Comparison of ENCODE assay signal across 21 mouse cellular contexts in genomic region chr15:5468535-5469073, GRCm38 (mm10).
A peak's percentile ranks its signal among the peaks of the same experiment; 100 is the strongest.
DNase-seq lines count a peak whose midpoint lies in the region; ATAC-seq and TF ChIP-seq lines count a peak whose summit lies in the region.
"Had no signal": no experiment of that assay in that cellular context is flagged by ENCODE, and none has a peak within 500 bp of the region (broad histone marks: within the 10 kb centered on the region; RNA-seq: fewer than 3 reads in every experiment).

No protein-coding gene starts in this region.

- H3K9me3 ChIP-seq in embryonic facial prominence, embryonic 11.5 days (replicated peaks; ENCODE audit: control insufficient read depth, low read length) = no peaks in the 10 kb centered on the region
- no peaks in the 10 kb centered on the region for H3K9me3 ChIP-seq in embryonic facial prominence, embryonic 10.5 days
- no peaks in the 10 kb centered on the region for H3K9me3 ChIP-seq in kidney, embryonic 14.5 days (ENCODE audit: control insufficient read depth, low read length)
- H3K9me3 ChIP-seq in limb, embryonic 14.5 days (ENCODE audit: control insufficient read depth, low read length) = no peaks in the 10 kb centered on the region
- H3K9me3 ChIP-seq: G1E; liver, embryonic 12.5 days; midbrain, embryonic 12.5 days had no signal

- H3K4me2 ChIP-seq in embryonic facial prominence, embryonic 11.5 days (ENCODE audit: low read depth, low read length) = no peak overlapping the region
- H3K4me2 ChIP-seq in kidney, embryonic 14.5 days (replicated peaks; ENCODE audit: low read depth, low read length) = no peak overlapping the region
- H3K4me2 ChIP-seq in limb, embryonic 14.5 days (replicated peaks; ENCODE audit: low read depth, low read length, severe bottlenecking) = no peak overlapping the region
- H3K4me2 ChIP-seq: liver, embryonic 12.5 days; lung, embryonic 14.5 days; midbrain, embryonic 12.5 days had no signal

- no peaks in the 10 kb centered on the region for H3K27me3 ChIP-seq in embryonic facial prominence, embryonic 11.5 days (ENCODE audit: control insufficient read depth, insufficient read depth, low read length)
- H3K27me3 ChIP-seq in embryonic facial prominence, embryonic 10.5 days (replicated peaks; ENCODE audit: low read depth, poor library complexity, severe bottlenecking) = no peaks in the 10 kb centered on the region
- no peaks in the 10 kb centered on the region for H3K27me3 ChIP-seq in kidney, embryonic 14.5 days (ENCODE audit: control insufficient read depth, insufficient read depth, low read length)
- H3K27me3 ChIP-seq in limb, embryonic 14.5 days (ENCODE audit: control insufficient read depth, insufficient read depth, low read length) = no peaks in the 10 kb centered on the region
- H3K27me3 ChIP-seq: liver, embryonic 12.5 days; midbrain, embryonic 12.5 days had no signal

- no peak overlapping the region for H3K27ac ChIP-seq in embryonic facial prominence, embryonic 11.5 days (replicated peaks; ENCODE audit: low read depth, low read length)
- no peak overlapping the region for H3K27ac ChIP-seq in embryonic facial prominence, embryonic 10.5 days (replicated peaks)
- no peak overlapping the region for H3K27ac ChIP-seq in kidney, embryonic 14.5 days (ENCODE audit: low read depth, low read length)
- no peak overlapping the region for H3K27ac ChIP-seq in limb, embryonic 14.5 days (replicated peaks; ENCODE audit: low read depth, low read length)
- H3K27ac ChIP-seq: liver, embryonic 12.5 days; midbrain, embryonic 12.5 days; stomach, postnatal 0 days had no signal

- no peaks in the 10 kb centered on the region for H3K4me1 ChIP-seq in embryonic facial prominence, embryonic 11.5 days (ENCODE audit: control insufficient read depth, insufficient read depth, low read length)
- no peaks in the 10 kb centered on the region for H3K4me1 ChIP-seq in embryonic facial prominence, embryonic 10.5 days
- H3K4me1 ChIP-seq in kidney, embryonic 14.5 days (ENCODE audit: control insufficient read depth, insufficient read depth, low read length) = no peaks in the 10 kb centered on the region
- H3K4me1 ChIP-seq in limb, embryonic 14.5 days (ENCODE audit: control insufficient read depth, insufficient read depth, low read length) = peaks cover 5% of the 10 kb centered on the region; the same call in 1 of the 2 replicates
- H3K4me1 ChIP-seq: liver, embryonic 12.5 days; midbrain, embryonic 12.5 days had no signal

- 49% methylated on average over 3 of the region's 3 CpGs for WGBS in embryonic facial prominence, embryonic 11.5 days
- WGBS in embryonic facial prominence, embryonic 10.5 days = 63% methylated on average over 3 of the region's 3 CpGs
- 40% methylated on average over 3 of the region's 3 CpGs for WGBS in kidney, embryonic 14.5 days
- 56% methylated on average over 3 of the region's 3 CpGs for WGBS in limb, embryonic 14.5 days

- no peak overlapping the region for H3K9ac ChIP-seq in embryonic facial prominence, embryonic 11.5 days (replicated peaks; ENCODE audit: low read length)
- H3K9ac ChIP-seq in kidney, embryonic 14.5 days (ENCODE audit: low read depth, low read length) = no peak overlapping the region
- H3K9ac ChIP-seq in limb, embryonic 14.5 days (ENCODE audit: low read depth, low read length, severe bottlenecking) = no peak overlapping the region
- H3K9ac ChIP-seq: forebrain, postnatal 0 days; liver, embryonic 12.5 days; lung, embryonic 14.5 days; midbrain, embryonic 12.5 days had no signal

- peak; percentile 11 for DNase-seq in embryonic facial prominence, embryonic 11.5 days (ENCODE audit: low spot score)
- no peak for DNase-seq in embryonic facial prominence, embryonic 10.5 days (ENCODE audit: low spot score)
- no peak for DNase-seq in kidney, postnatal 25 days
- DNase-seq in ZHBTc4 (ENCODE audit: low read depth, low spot score) (peak; percentile 16), adipocyte (ENCODE audit: low spot score) (no peak)
- DNase-seq in limb, embryonic 14.5 days (ENCODE audit: low spot score) = no peak
- no peak for DNase-seq in gastrocnemius, postnatal 10 days
- DNase-seq: adrenal gland, postnatal 25 days; cerebellum, adult 2 months; forebrain, postnatal 0 days; kidney, postnatal 10 days; left cerebral cortex, postnatal 4 days; lung, embryonic 14.5 days; lung, postnatal 36 days; right cerebral cortex, adult 18-20 months had no signal

- no peak overlapping the region for H3K4me3 ChIP-seq in embryonic facial prominence, embryonic 11.5 days (ENCODE audit: low read depth, low read length)
- H3K4me3 ChIP-seq in embryonic facial prominence, embryonic 10.5 days = no peak overlapping the region
- H3K4me3 ChIP-seq in kidney, embryonic 14.5 days (ENCODE audit: low read length) = no peak overlapping the region
- H3K4me3 ChIP-seq in limb, embryonic 14.5 days (replicated peaks; ENCODE audit: low read length) = no peak overlapping the region
- H3K4me3 ChIP-seq: liver, embryonic 12.5 days; midbrain, embryonic 12.5 days had no signal

- ATAC-seq in embryonic facial prominence, embryonic 11.5 days (replicated peaks; ENCODE audit: insufficient number of reproducible peaks, low FRiP score, low TSS enrichment, low read depth) = peak; percentile 75; the same call in 1 of the 2 replicates
- ATAC-seq in kidney, embryonic 14.5 days (ENCODE audit: low FRiP score, low TSS enrichment) = peak; percentile 43; the same call in 1 of the 2 replicates
- ATAC-seq in limb, embryonic 14.5 days (ENCODE audit: low FRiP score, low read depth) = peak; percentile 62
- ATAC-seq: forebrain, postnatal 0 days; intestine, embryonic 16.5 days; liver, embryonic 12.5 days had no signal

- no peaks in the 10 kb centered on the region for H3K36me3 ChIP-seq in embryonic facial prominence, embryonic 11.5 days (replicated peaks; ENCODE audit: control insufficient read depth, insufficient read depth, low read depth, low read length)
- no peaks in the 10 kb centered on the region for H3K36me3 ChIP-seq in embryonic facial prominence, embryonic 10.5 days (replicated peaks)
- H3K36me3 ChIP-seq in kidney, embryonic 14.5 days (ENCODE audit: control insufficient read depth, insufficient read depth, low read length) = no peaks in the 10 kb centered on the region
- no peaks in the 10 kb centered on the region for H3K36me3 ChIP-seq in limb, embryonic 14.5 days (ENCODE audit: control insufficient read depth, insufficient read depth, low read length)
- H3K36me3 ChIP-seq: G1E; liver, embryonic 12.5 days; midbrain, embryonic 12.5 days had no signal

- no peak for TF ChIP-seq POLR2A in limb, embryonic 14.5 days (IDR thresholded peaks at IDR 0.05; ENCODE audit: borderline replicate concordance, extremely low read depth, insufficient read depth, insufficient read length)

Comparison
In these comparisons a context has a peak if more than half of its experiments do, and no peak if none do; other contexts are left out.
1. DNase-seq: peak in embryonic facial prominence, embryonic 11.5 days (single experiment) and ZHBTc4 (single experiment); none in embryonic facial prominence, embryonic 10.5 days (single experiment), kidney, postnatal 25 days (0 of 2), limb, embryonic 14.5 days (single experiment), adipocyte (single experiment) and gastrocnemius, postnatal 10 days (single experiment).
2. Peak in every context shown above with its lines, with median percentiles within 50 percentile points of each other: ATAC-seq.